Mouse (Mus musculus) ES-E14 (cell line): ENCODE results near the gene Dennd1a. TPM values are rescaled to one million over a fixed set of nuclear protein-coding genes. Genes with fewer than 3 reads are reported as not detected.

Source experiments
- DNase-seq: peaks from one replicate; pipeline ENCODE4 v3.0.0-alpha.2; 2013; ENCODE audit warnings: low read depth, low spot score
- H3K27ac ChIP-seq: 2 replicates; pipeline ENCODE4 v1.5.1; 2012; ENCODE audit warnings: low read depth, mild to moderate bottlenecking, low read length, moderate library complexity, mixed read lengths; ENCODE audit not compliant: poor library complexity, insufficient read depth, severe bottlenecking
- H3K36me3 ChIP-seq: 2 replicates; pipeline ENCODE4 v1.6.1; 2012; ENCODE audit warnings: mild to moderate bottlenecking, low read length, moderate library complexity, mixed read lengths; ENCODE audit not compliant: control insufficient read depth, poor library complexity, insufficient read depth, severe bottlenecking
- H3K4me1 ChIP-seq, 2 experiments: fragments of 150-350 bp in 1 of 2; sonication (generic) in 1 of 2; 2 replicates each; pipeline ENCODE4 v1.6.1; 2012; ENCODE audit warnings: low read length in 2 of 2, mild to moderate bottlenecking in 1 of 2, mixed read lengths in 1 of 2; ENCODE audit not compliant: control insufficient read depth in 2 of 2, insufficient read depth in 2 of 2, poor library complexity in 1 of 2
- H3K4me3 ChIP-seq, 2 experiments: fragments of 150-350 bp in 1 of 2; sonication (generic) in 1 of 2; 2 replicates each; pipeline ENCODE4 v1.5.1; 2012; ENCODE audit warnings: low read length in 2 of 2, low read depth in 1 of 2, mild to moderate bottlenecking in 1 of 2, mixed read lengths in 1 of 2; ENCODE audit not compliant: insufficient read depth in 1 of 2, poor library complexity in 1 of 2, severe bottlenecking in 1 of 2
- H3K9ac ChIP-seq: 2 replicates; pipeline ENCODE4 v1.6.1; 2012; ENCODE audit warnings: low read depth, mild to moderate bottlenecking, low read length, mixed read lengths; ENCODE audit not compliant: poor library complexity, insufficient read depth, severe bottlenecking
- H3K9me3 ChIP-seq: fragments of 150-350 bp; sonication (generic); 2 replicates; pipeline ENCODE4 v1.6.1; 2012; ENCODE audit warnings: low read depth, mild to moderate bottlenecking, low read length; ENCODE audit not compliant: control insufficient read depth, insufficient read depth
- CHD2 ChIP-seq: IDR thresholded peaks from 2 replicates; pipeline ENCODE4 v1.6.1; 2014; ENCODE audit warnings: mild to moderate bottlenecking, low read depth, low read length, inconsistent platforms
- HCFC1 ChIP-seq: IDR thresholded peaks from 2 replicates; pipeline ENCODE4 v1.6.1; 2012; ENCODE audit warnings: low read length, inconsistent platforms, borderline replicate concordance; ENCODE audit not compliant: insufficient read depth
- MAFK ChIP-seq: IDR thresholded peaks from 2 replicates; pipeline ENCODE4 v1.6.1; 2014; ENCODE audit warnings: mild to moderate bottlenecking, low read depth, low read length, inconsistent platforms; ENCODE audit not compliant: insufficient read depth
- ZC3H11A ChIP-seq: IDR thresholded peaks from 2 replicates; pipeline ENCODE4 v1.6.1; 2012; ENCODE audit warnings: low read depth, mild to moderate bottlenecking, inconsistent platforms, low read length, borderline replicate concordance
- ZNF384 ChIP-seq: IDR thresholded peaks from 2 replicates; pipeline ENCODE4 v1.6.1; 2012; ENCODE audit warnings: low read depth, low read length, inconsistent platforms
- in situ Hi-C, 2 experiments: fragments of 600-800 bp; cut with MboI; formaldehyde crosslinking; loops; one replicate each; pipeline ENCODE4 v1.15.1; 2025; ENCODE audit warnings: low sequenced_read_pairs in 2 of 2, inconsistent platforms in 1 of 2; ENCODE audit not compliant: unreplicated experiment in 2 of 2
- total RNA-seq: library from RNA; depleted of rRNA; stranded (reverse); fragments of 300-350 nt; gene quantifications from 2 replicates; pipeline ENCODE4 v1.2.3, GENCODE M21; 2012

Dennd1a gene
- total RNA-seq, 1 experiment: 6.5 TPM

DNA sequence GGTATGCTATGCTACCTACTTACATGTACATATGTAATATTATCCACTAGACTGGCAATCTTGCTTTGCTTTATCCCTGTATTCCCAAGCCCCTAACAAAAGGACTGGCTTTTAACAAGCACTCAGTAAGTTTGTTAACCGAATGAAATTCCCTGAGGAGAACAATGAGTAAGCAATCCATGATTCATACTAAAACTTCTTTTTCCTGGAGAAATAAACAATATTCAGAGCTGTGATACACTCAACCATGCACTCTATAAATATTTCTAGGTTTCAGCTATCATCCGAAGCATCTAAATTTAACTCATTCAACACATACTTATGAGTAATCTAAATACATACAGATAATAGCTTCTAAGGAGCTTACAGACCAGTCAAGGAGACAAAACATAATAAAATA is 23.5 kb downstream of the Dennd1a start:
- H3K4me3 ChIP-seq: no peak overlapping the region
- no peak overlapping the region for H3K9ac ChIP-seq
- no peaks in the 10 kb centered on the region for H3K36me3 ChIP-seq
- in situ Hi-C loops: no loop called here
- H3K4me1 ChIP-seq: no peaks in the 10 kb centered on the region
- H3K27ac ChIP-seq: no peak overlapping the region
- DNase-seq: no peak
- H3K9me3 ChIP-seq: no peaks in the 10 kb centered on the region
- TF ChIP-seq ZC3H11A: no peak
- TF ChIP-seq ZNF384: no peak
- TF ChIP-seq CHD2: no peak
- TF ChIP-seq HCFC1: no peak
- TF ChIP-seq MAFK: no peak

DNA sequence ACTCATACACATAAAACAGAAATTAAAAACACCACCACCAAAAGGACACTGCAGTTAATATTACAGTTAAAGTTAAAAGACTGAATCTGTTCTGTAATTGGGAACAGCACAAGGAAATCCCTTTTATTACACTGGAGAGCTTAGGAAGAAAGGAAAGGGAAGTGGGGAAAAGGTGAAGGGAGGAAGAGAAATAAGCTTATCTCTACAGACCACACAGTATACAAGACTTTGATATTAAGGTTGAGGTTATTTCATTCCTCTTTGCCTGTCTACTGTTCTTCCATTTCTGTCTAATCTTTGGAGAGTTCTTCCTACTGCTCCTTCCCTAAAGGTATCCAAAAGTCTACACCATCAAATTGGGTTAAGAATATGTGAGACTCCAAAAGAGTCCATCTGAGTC is 28.1 kb downstream of the Dennd1a start:
- Histone ChIP-seq H3K4me3 (no peak overlapping the region), H3K9ac (no peak overlapping the region), H3K4me1 (no peaks in the 10 kb centered on the region), H3K27ac (no peak overlapping the region), H3K36me3 (no peaks in the 10 kb centered on the region), H3K9me3 (no peaks in the 10 kb centered on the region)
- no peak for DNase-seq
- TF ChIP-seq MAFK: no peak
- no peak for TF ChIP-seq ZNF384
- TF ChIP-seq CHD2: no peak
- no peak for TF ChIP-seq ZC3H11A
- TF ChIP-seq HCFC1: no peak
- in situ Hi-C loops: no loop called here

DNA sequence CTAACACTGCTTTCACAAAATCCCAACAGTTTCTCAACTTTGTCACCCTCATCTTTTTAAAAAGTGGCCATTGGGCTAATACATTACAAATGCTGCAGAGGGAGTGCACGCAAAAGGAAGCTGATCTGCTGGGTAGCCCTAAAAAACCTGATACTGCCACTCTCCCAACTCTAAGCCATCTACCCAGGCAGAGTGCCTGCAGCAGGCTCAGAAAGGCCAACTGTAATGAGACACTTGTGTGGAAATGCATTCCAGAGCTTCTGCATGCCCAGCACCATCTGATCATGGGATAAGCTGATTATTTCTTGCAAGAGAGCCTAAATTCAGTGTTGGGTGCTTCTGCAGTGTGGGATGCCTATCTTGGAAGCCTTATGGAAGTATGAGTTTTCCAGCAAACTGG is 49.6 kb downstream of the Dennd1a start:
- in situ Hi-C loops: no loop called here
- H3K9me3 ChIP-seq: no peaks in the 10 kb centered on the region
- no peaks in the 10 kb centered on the region for H3K4me1 ChIP-seq
- TF ChIP-seq CHD2: no peak
- no peak for TF ChIP-seq HCFC1
- no peak overlapping the region for H3K4me3 ChIP-seq
- no peak overlapping the region for H3K27ac ChIP-seq
- no peaks in the 10 kb centered on the region for H3K36me3 ChIP-seq
- H3K9ac ChIP-seq: no peak overlapping the region
- DNase-seq: no peak

DNA sequence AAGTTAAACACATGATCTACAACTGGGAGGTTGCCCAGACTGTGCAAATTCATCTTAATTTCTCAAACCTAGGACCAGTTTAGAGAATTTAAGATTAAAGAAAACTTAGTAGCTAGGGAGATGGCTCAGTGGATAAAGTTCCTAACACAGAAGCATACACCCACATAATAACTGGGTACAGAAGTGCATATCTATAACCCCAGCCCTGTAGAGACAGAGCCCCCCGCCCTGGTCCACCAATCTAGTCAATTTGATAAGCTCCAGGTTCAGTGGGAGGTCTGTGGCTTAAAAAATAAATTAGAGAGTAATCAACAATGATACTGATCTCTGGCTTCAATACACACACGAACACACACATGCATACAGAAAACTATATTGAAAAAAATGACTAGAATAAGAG is 51.6 kb downstream of the Dennd1a start:
- DNase-seq: no peak
- in situ Hi-C loops: no loop called here
- Histone ChIP-seq H3K4me1 (no peaks in the 10 kb centered on the region), H3K9ac (no peak overlapping the region), H3K36me3 (no peaks in the 10 kb centered on the region), H3K4me3 (no peak overlapping the region), H3K27ac (no peak overlapping the region), H3K9me3 (no peaks in the 10 kb centered on the region)
- TF ChIP-seq HCFC1 (no peak), ZNF384 (no peak), MAFK (no peak), CHD2 (no peak), ZC3H11A (no peak)

DNA sequence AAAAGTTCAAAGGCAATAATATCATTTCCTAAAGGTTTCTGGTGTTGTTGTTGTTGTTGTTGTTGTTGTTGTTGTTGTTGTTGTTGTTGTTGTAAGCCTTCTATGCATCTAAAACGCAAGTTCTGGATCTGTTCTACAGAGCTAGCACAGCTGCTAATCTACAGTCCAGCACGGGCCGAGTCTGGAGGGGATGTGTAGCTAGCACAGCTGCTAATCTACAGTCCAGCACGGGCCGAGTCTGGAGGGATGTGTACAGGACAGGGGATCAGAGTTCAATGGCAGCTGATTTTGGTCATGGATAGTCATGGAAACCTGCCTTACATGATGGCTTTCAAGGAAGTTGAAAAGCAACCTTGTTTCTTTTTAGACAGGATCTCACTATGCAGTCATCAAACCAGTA is 57.3 kb downstream of the Dennd1a start:
- no peak for TF ChIP-seq ZC3H11A
- TF ChIP-seq ZNF384: no peak
- no peak for TF ChIP-seq HCFC1
- TF ChIP-seq MAFK: no peak
- TF ChIP-seq CHD2: no peak
- in situ Hi-C loops: no loop called here
- no peak for DNase-seq
- Histone ChIP-seq H3K4me1 (no peaks in the 10 kb centered on the region), H3K4me3 (no peak overlapping the region), H3K27ac (no peak overlapping the region), H3K9ac (no peak overlapping the region), H3K36me3 (no peaks in the 10 kb centered on the region), H3K9me3 (no peaks in the 10 kb centered on the region)
